Mouse (Mus musculus) brain, embryonic 18.5 days (tissue): Measurements from ENCODE around the gene Ankrd23.

ENCODE experiments used
- DNase-seq: peaks from one replicate; pipeline ENCODE4 v3.0.0-alpha.2; 2012; ENCODE audit warnings: low read depth, low spot score

Ankrd23 gene

GRCm38 (mm10) chr1:36522210-36522609, 14.5 kb downstream of the Ankrd23 start:
- no peak for DNase-seq

GRCm38 (mm10) chr1:36519626-36520025, 17.1 kb downstream of the Ankrd23 start:
- no peak for DNase-seq

- no peak for DNase-seq
Measured at GRCm38 (mm10) chr1:36518259-36518658, 18.4 kb downstream of the Ankrd23 start.

GRCm38 (mm10) chr1:36513718-36514117, 23.0 kb downstream of the Ankrd23 start:
- no peak for DNase-seq

GRCm38 (mm10) chr1:36513310-36513709, 23.4 kb downstream of the Ankrd23 start:
- DNase-seq = no peak

DNA sequence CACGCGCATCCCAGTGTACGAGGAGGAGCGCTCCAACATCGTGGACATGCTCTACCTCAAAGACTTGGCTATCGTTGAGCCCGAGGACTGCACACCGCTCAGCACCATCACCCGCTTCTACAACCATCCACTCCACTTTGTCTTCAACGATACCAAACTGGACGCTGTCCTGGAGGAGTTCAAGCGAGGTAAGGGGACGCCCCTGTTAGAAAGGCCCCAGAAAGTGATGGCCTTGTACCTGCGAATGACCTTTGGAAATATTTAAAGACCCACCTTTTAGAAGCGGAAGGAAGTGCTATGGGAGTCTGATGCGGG, 23.8 kb downstream of the Ankrd23 start:
- DNase-seq = no peak

GRCm38 (mm10) chr1:36512089-36512965, 24.4 kb downstream of the Ankrd23 start:
- DNase-seq = peak; percentile 34

- DNase-seq = peak; percentile 93
Measured at GRCm38 (mm10) chr1:36511289-36512021, 25.2 kb downstream of the Ankrd23 start, which contains the start of gene Cnnm3. Gene Cnnm3, plus strand, starts transcription at chr1:36511867.

DNA sequence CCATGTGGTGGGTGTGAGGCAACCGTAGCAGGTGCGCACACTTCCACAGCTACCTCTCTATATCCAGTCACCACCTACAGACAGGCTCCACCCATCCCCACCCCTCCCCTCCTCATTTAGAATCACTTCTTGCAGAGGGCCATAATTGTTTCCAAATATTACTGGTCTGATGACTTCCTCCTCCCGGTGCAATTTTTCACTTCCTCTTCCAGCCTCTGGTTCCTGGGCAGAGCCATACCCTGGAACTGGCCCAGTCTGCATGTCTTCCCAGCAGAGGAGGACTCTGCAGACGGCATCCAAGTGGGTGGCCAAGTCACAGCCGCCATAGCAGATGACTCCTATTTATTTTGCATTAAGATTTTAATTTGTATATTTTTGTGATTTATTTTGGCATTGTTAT, 28.4 kb downstream of the Ankrd23 start:
- DNase-seq = no peak

DNA sequence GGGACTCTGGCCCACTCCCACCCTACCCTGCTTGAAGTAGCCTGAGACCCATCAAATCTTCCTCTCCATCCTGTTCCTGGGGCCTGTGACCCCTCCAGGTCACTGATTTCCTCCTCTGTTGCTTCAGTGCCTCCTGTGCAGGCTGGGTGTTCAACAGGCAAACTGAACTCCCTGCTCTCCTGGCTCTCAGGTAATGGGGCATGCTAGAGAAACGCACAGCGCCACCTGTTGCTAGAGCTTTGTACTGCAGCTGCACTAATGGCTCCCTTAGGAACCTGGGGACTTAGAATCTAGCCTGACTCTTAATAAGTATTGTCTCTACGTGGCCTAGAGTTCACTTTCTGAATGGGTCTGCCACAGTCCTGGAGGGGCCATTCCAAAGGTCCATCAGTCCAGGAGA, 35.4 kb downstream of the Ankrd23 start:
- DNase-seq = no peak

DNA sequence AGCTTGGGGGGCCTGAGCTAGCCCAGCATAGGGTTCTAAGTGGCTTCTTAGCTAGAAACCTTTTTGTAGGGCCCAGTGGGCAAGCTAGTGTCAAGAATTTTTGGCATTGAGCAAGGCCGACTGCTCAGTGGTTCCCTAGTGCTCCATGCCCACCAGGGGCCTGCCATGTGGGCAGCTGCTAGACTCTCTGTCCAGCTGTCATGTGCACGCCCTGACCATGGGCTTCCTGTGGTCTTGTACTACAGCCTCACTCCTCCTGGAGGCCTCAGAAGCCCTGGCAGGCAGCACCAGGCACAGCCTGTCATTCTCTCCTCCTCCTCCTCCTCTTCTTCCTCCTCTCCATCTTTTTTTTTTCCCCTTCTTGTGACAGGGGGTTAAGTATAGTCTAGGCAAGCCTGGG, 39.4 kb downstream of the Ankrd23 start:
- no peak for DNase-seq

GRCm38 (mm10) chr1:36496719-36497118, 40.0 kb downstream of the Ankrd23 start:
- DNase-seq = no peak

DNA sequence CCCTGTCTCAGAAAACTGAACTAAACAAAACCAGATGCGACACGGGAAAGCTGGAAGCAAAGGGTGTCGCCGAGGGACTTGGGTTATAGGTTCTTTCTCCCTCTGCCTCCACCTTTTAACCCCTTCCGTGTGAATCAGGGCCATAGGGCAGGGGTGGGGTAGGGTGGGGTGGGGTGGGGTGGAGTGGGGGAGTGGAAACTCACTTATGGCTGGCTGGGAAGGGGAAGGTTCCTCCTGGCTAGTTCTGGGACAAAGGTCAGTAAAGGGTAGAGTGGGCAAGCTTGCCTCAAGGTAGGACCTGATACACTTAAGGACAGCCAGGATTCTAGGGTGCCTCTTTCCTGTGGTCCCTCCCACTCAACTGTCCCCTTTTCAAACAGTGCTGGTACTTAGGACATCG, 43.4 kb downstream of the Ankrd23 start:
- DNase-seq = no peak

DNA sequence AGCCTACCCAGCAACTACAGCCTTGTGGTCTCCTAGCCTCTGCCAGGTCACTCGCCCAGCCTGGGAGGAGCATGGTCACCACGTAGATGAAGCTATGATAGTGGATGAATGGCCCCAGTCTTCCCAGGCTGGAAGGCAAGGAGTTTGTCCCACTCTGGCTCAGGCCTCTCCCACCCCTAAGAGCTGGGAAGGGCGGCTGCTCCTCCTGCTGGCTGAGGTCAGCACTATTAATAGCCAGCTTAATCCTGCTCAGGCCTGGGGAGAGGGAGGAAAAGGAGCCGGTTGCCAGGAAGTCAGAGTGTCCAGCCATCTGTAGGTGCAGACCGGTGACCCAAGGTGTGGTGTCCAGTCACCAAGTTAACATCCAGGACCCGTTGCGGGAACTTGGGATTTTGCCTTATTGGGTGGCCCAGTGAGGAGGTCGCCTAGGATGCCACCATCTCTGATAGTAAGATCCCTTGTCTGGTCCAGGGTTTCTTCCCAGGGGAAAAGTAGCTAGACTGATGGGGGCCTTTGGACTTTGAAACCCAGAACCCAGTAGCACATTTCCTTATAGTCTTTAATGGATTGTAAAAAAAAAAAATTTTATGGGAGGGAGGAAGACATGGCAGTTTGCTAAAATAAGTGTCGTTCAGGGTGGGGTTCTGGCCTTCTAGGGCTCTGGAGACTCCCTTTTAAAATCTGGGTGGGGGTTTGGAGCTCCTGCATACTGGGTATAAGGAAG, 44.1 kb downstream of the Ankrd23 start:
- no peak for DNase-seq

DNA sequence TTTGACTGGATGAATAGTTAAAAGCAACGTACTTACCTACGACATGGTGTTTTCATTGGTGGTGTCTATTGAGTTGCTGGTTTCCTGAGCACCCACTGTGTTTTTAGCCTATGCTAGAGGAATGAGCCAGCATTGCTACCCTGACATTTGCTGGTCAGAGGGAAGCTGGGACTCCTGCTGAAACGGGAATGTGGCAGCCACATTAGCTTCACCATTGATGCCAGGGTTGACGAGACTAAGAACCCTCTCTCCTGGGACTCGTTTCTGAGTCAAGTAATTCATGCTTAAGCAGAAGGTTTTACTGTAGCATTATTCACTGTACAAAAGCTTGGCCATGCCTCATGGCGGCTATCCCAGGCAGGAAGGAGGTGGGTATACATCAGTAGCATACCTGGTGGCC, 47.0 kb downstream of the Ankrd23 start:
- DNase-seq = no peak

DNA sequence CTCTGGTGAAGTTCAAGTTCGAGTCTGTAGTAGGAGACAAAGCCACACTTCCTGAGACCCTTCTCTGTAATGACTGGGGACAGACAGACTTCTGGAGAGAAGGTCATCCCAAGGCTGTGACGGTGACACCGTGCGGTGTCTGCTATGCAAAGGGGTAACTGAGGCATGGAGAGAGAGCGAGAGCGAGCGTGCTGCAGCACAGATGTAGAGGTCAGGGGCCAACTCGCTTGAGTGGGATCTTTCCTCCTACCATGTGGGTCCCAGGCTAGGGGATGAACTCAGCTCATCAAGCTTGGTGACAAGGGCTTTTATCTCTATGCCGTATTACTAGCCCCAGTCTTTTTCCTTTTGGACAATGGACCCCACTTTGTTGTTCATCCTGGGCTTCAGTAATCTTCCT, 49.6 kb downstream of the Ankrd23 start:
- no peak for DNase-seq

DNA sequence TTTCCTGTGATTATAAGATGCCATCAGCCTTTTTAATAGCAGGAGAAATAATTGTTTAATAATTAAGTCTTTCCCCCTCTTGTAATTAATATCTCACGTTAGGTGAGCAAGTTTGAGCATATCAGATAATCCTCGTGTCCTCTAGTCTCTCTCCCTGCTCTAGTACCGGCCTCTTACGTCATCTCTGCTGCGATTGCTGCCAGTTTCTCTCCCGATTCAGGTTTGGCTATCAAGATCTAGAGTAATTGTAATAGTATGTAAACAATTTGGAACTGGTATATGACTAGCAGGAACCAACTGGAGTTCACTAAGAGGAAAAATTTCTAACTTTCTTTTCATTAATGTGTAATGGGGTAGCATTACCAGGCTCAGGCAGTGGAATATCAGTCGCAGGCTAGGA, 51.6 kb downstream of the Ankrd23 start:
- DNase-seq = no peak

DNA sequence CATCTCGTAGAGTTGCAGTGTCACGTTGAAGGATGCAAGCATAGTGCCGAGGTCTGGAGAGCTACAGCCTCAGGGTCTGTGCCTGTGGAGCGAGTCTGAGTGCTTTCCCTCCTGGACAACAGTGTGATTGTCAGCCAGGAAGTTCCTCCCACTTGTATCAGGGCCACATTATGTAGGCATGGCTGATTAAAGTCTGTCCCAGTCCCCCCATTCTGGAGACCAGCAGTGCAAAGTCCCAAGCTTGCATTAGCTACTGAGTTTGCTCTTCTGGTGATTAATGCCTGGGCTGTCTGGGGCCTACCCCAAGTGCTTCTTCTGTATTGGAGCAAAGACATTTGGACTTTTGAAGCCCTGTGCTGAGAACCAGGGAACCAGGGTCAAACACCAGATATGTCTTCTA, 52.9 kb downstream of the Ankrd23 start:
- no peak for DNase-seq
